Mouse (Mus musculus): ENCODE results near the gene Adam26a.
"Not testable (repeated sequence)": the region's sequence is repeated elsewhere in the genome, so short reads cannot be mapped to it uniquely, and the experiment has no call there.

Adam26a gene

GRCm38 (mm10) chr8:43576607-43577006, at the start of gene Adam26a:
Adam26a (minus strand) TSS chr8:43576707.
- DNase-seq (ENCODE audit: extremely low read depth, insufficient read length, low spot score), result not testable (repeated sequence)

DNA sequence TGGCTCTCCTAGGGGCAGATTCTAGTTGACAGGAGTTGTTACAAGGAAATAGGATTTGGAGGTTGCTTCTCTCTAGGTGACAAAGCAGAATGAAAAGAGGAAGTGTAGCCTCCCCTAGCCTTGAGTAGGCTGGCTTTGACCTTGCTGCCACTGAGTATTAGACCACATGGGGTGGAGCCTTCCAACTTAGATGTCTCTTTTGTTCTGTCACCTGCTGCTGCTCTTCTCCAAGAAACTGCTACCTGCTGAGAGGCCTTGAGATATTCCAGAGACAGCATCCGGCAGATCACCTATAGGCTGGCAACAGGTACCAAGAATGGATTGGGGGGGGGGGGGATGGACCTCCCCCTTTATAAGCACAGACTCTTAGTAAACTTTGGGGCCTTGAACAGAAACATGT, 39.5 kb upstream of the Adam26a start:
- DNase-seq (ENCODE audit: extremely low read depth, insufficient read length, low spot score), result no peak

DNA sequence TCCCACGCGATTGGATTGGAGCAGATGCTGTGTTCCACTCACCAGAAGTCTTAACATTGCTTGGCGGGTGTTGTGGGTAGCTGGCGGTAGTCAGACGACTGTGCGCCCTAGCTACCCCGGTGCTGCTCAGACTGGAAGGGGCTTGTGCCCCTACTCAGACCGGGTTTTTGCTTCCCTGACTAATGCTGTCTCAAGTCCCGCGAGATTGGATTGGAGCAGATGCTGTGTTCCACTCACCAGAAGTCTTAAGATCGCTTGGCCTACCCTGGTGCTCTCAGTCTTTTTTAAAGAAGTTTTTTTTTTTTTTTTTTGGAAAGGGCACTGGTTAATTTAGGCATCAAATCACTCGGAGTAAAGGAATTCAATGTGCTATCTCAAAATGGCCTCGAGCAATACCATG, 27.1 kb upstream of the Adam26a start:
- not testable (repeated sequence) for DNase-seq (ENCODE audit: extremely low read depth, insufficient read length, low spot score)

DNA sequence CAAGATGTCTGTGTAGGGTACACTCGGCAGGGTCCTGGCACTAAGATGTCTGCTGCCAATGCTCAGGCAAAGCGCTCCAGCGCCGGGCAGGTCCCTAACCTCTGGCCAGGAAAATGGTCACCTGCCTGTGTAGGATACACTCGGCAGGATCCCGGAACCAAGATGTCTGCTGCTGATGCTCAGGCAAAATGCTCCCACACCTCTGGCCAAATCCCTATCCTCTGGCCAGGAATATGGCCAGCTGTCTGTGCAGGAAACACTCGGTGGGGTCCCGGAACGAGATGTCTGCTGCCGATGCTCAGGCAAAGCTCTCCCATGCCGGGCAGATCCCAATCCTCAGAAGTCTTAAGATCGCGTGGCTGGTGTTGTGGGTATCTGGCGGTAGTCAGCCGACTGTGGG, 26.7 kb upstream of the Adam26a start:
- DNase-seq (ENCODE audit: extremely low read depth, insufficient read length, low spot score), result not testable (repeated sequence)

DNA sequence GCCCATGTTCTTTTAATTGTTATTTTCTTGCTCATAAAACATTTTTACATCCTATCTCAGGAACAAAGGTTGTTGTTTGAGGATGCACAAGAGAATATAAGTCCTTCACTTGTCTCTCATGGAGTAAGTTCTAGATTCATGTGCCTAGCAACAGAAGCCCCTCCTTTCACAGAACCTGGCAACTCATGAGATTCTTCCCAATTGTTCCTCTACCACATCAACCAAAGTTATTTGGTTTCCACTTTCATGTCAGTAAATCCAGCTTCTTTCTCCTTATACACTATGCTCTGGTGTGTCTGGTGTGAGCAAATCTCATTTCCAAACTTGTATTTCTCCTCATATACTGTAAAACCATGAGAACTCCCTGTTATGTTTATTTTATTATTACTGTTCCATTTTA, 48.5 kb downstream of the Adam26a start, which contains the start of gene Adam26b:
Gene Adam26b (minus strand): TSS at position 101 of the 400 bp plus-strand sequence.
- not testable (repeated sequence) for DNase-seq (ENCODE audit: extremely low read depth, insufficient read length, low spot score)

All from 3134 (cell line).